Mouse (Mus musculus) heart, postnatal 0 days (tissue): ENCODE measurements around the gene Tspyl3. TPM values are rescaled to one million over a fixed set of nuclear protein-coding genes. Genes with fewer than 3 reads are reported as not detected.

ENCODE experiments used
- ATAC-seq: fragments of 200-750 bp; cut with Nextera tagmentation; 2 replicates; pipeline ENCODE4 v1.8.0; 2017; ENCODE audit warnings: low read depth, moderate number of reproducible peaks, moderate library complexity; ENCODE audit not compliant: insufficient read depth
- DNase-seq: peaks from one replicate; pipeline ENCODE4 v3.0.0-alpha.2; 2016; ENCODE audit warnings: low spot score
- H3K27ac ChIP-seq: fragments of 300-500 bp; sonication (generic); 2 replicates; pipeline ENCODE4 v1.5.1; 2014; ENCODE audit warnings: low read depth, mild to moderate bottlenecking
- H3K27me3 ChIP-seq: fragments of 300-500 bp; sonication (generic); 2 replicates; pipeline ENCODE4 v1.6.1; 2014; ENCODE audit warnings: low read length, mixed read lengths; ENCODE audit not compliant: control insufficient read depth, insufficient read depth
- H3K36me3 ChIP-seq: fragments of 300-500 bp; sonication (generic); replicated peaks from 2 replicates; pipeline ENCODE4 v1.6.1; 2014; ENCODE audit warnings: low read length, mixed read lengths; ENCODE audit not compliant: control insufficient read depth, insufficient read depth
- H3K4me1 ChIP-seq: fragments of 300-500 bp; sonication (generic); 2 replicates; pipeline ENCODE4 v1.6.1; 2014; ENCODE audit warnings: antibody characterized with exemption; ENCODE audit not compliant: control insufficient read depth, insufficient read depth
- H3K4me2 ChIP-seq: fragments of 300-500 bp; sonication (generic); 2 replicates; pipeline ENCODE4 v1.6.1; 2014; ENCODE audit warnings: low read depth, mild to moderate bottlenecking, low read length, moderate library complexity
- H3K4me3 ChIP-seq: fragments of 300-500 bp; sonication (generic); 2 replicates; pipeline ENCODE4 v1.5.1; 2014; ENCODE audit warnings: low read depth, low read length
- H3K9ac ChIP-seq: fragments of 300-500 bp; sonication (generic); replicated peaks from 2 replicates; pipeline ENCODE4 v1.6.1; 2014; ENCODE audit warnings: low read depth, low read length, mixed read lengths
- H3K9me3 ChIP-seq: fragments of 300-500 bp; sonication (generic); replicated peaks from 2 replicates; pipeline ENCODE4 v1.6.1; 2016; ENCODE audit warnings: low read length; ENCODE audit not compliant: control insufficient read depth
- CTCF ChIP-seq: IDR thresholded peaks from 2 replicates; pipeline ENCODE4 v1.5.1; 2016; ENCODE audit warnings: antibody characterized with exemption, control low read depth, low read depth
- EP300 ChIP-seq: IDR thresholded peaks from 2 replicates; pipeline ENCODE4 v1.6.1; 2016; ENCODE audit warnings: antibody characterized with exemption, low read depth
- WGBS: fragments of 180-500 bp; shearing (Covaris S2); extraction: QIAGEN DNeasy Blood & Tissue Kit; methylation state at CpG from one replicate; pipeline ENCODE4 v1.1.7; 2014; 5-methylcytosine and 5-hydroxymethylcytosine counted together
- polyA plus RNA-seq: library from polyadenylated mRNA; unstranded; fragments of >200 nt; fragmentation: Nextera tagmentation; extraction: Ambion mirVana; gene quantifications from 2 replicates; pipeline ENCODE4 v1.2.1, GENCODE M21; 2015
- total RNA-seq: library from RNA; depleted of rRNA; stranded (reverse); fragments of >200 nt; gene quantifications from 2 replicates; pipeline ENCODE4 v1.2.3, GENCODE M21; 2014; ENCODE audit warnings: low replicate concordance; rRNA removed

Gene Tspyl3
- total and polyA plus RNA-seq, 2 experiments from 2014 or later: 0.95 to 2.7 TPM

GRCm38 (mm10) chr2:153179961-153180360, 45.3 kb downstream of the Tspyl3 start:
- Histone ChIP-seq H3K4me1 (no peaks in the 10 kb centered on the region), H3K9ac (no peak overlapping the region), H3K36me3 (peaks cover 55% of the 10 kb centered on the region), H3K4me3 (no peak overlapping the region), H3K27ac (no peak overlapping the region), H3K9me3 (no peaks in the 10 kb centered on the region), H3K4me2 (no peak overlapping the region), H3K27me3 (no peaks in the 10 kb centered on the region)
- 76% methylated on average over 3 of the region's 3 CpGs for WGBS
- no peak for ATAC-seq
- no peak for DNase-seq
- TF ChIP-seq CTCF (no peak), EP300 (no peak)

- Histone ChIP-seq H3K4me1 (no peaks in the 10 kb centered on the region), H3K27ac (no peak overlapping the region), H3K27me3 (no peaks in the 10 kb centered on the region), H3K9ac (no peak overlapping the region), H3K4me2 (no peak overlapping the region), H3K36me3 (peaks cover 49% of the 10 kb centered on the region), H3K9me3 (no peaks in the 10 kb centered on the region), H3K4me3 (no peak overlapping the region)
- no peak for TF ChIP-seq EP300
- no peak for TF ChIP-seq CTCF
- ATAC-seq: no peak
- no peak for DNase-seq
- 77% methylated on average over 10 of the region's 10 CpGs for WGBS
Measured at GRCm38 (mm10) chr2:153179126-153179860, 45.9 kb downstream of the Tspyl3 start.

- Histone ChIP-seq H3K9ac (no peak overlapping the region), H3K27ac (no peak overlapping the region), H3K27me3 (no peaks in the 10 kb centered on the region), H3K9me3 (no peaks in the 10 kb centered on the region), H3K4me1 (no peaks in the 10 kb centered on the region; the same call in 1 of the 2 replicates), H3K4me3 (no peak overlapping the region), H3K36me3 (peaks cover 29% of the 10 kb centered on the region), H3K4me2 (no peak overlapping the region)
- DNase-seq (no peak), ATAC-seq (no peak)
- WGBS: 83% methylated on average over 3 of the region's 3 CpGs
- no peak for TF ChIP-seq EP300
- no peak for TF ChIP-seq CTCF
Measured at GRCm38 (mm10) chr2:153177188-153177587, 48.1 kb downstream of the Tspyl3 start.

DNA sequence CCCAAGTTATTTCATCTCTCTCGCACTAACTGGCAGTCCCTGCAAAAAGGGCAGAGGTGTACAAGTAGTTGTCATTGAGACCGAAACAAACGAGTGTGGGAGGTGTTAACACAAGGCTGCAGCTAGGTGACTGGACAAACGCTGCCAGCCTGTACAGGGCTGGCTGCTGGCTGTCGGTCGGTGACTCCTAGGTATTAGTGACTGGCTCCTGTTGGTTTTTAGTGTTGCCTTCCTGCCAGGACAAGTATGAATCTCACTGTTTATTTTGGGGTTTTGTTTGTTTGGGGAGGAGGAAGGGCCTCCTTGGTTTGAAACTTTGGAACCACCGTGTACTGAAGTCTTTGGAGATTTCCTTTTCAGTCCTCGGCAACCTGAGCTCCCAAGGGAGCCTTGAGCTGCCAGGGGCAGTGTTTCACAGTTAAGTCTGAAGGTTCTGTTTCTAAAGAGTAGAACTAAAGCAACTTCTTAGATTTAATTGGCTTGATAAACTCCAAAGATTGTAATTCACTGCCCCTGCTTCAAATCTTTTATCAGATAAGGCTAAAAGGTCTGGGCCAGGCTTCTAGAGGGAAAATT, 49.2 kb downstream of the Tspyl3 start:
- no peak for ATAC-seq
- WGBS: 49% methylated on average over 8 of the region's 8 CpGs
- no peak for TF ChIP-seq CTCF
- no peak for TF ChIP-seq EP300
- no peaks in the 10 kb centered on the region; the same call in 1 of the 2 replicates for H3K4me1 ChIP-seq
- no peaks in the 10 kb centered on the region for H3K27me3 ChIP-seq
- no peak for DNase-seq
- H3K36me3 ChIP-seq: peaks cover 20% of the 10 kb centered on the region
- no peaks in the 10 kb centered on the region for H3K9me3 ChIP-seq
- no peak overlapping the region for H3K9ac ChIP-seq
- no peak overlapping the region for H3K4me2 ChIP-seq
- no peak overlapping the region for H3K4me3 ChIP-seq
- no peak overlapping the region for H3K27ac ChIP-seq

Other genes with a start within 250 kb of the Tspyl3 start
- gene Pdrg1, start 210.0 kb downstream of the Tspyl3 start, total RNA-seq: 24.1 and 71.8 TPM in 2 replicates
- 120 and 129 TPM in 2 replicates for gene Pdrg1, start 210.0 kb downstream of the Tspyl3 start, polyA plus RNA-seq
- gene Xkr7, start 193.6 kb downstream of the Tspyl3 start, total RNA-seq: not detected in 2 replicates
- gene Xkr7, start 193.6 kb downstream of the Tspyl3 start, polyA plus RNA-seq: not detected in 2 replicates
- 21.0 and 32.4 TPM in 2 replicates for gene Ccm2l, start 159.5 kb downstream of the Tspyl3 start, total RNA-seq
- 3.5 and 4.3 TPM in 2 replicates for gene Ccm2l, start 159.5 kb downstream of the Tspyl3 start, polyA plus RNA-seq
- 3.8 and 6.4 TPM in 2 replicates for gene Hck, start 117.0 kb downstream of the Tspyl3 start, total RNA-seq
- gene Hck, start 117.0 kb downstream of the Tspyl3 start, polyA plus RNA-seq: 1.5 and 1.7 TPM in 2 replicates
- 35.7 and 37.8 TPM in 2 replicates for gene Tm9sf4, start 64.1 kb downstream of the Tspyl3 start, total RNA-seq
- gene Tm9sf4, start 64.1 kb downstream of the Tspyl3 start, polyA plus RNA-seq: 38.2 and 38.8 TPM in 2 replicates
- gene Plagl2, start 16.0 kb upstream of the Tspyl3 start, total RNA-seq: 6.3 and 6.5 TPM in 2 replicates
- 2.4 and 2.6 TPM in 2 replicates for gene Plagl2, start 16.0 kb upstream of the Tspyl3 start, polyA plus RNA-seq
- 26.3 and 28.6 TPM in 2 replicates for gene Pofut1, start 16.1 kb upstream of the Tspyl3 start, total RNA-seq
- 2.4 and 2.5 TPM in 2 replicates for gene Pofut1, start 16.1 kb upstream of the Tspyl3 start, polyA plus RNA-seq
- gene Kif3b, start 66.0 kb upstream of the Tspyl3 start, total RNA-seq: 6.5 and 8.7 TPM in 2 replicates
- gene Kif3b, start 66.0 kb upstream of the Tspyl3 start, polyA plus RNA-seq: 2.5 and 3.1 TPM in 2 replicates
- gene Asxl1, start 120.4 kb upstream of the Tspyl3 start, total RNA-seq: 18.8 and 21.3 TPM in 2 replicates
- gene Asxl1, start 120.4 kb upstream of the Tspyl3 start, polyA plus RNA-seq: 6.4 and 7.4 TPM in 2 replicates